Mouse (Mus musculus) frontal cortex, postnatal 14 days (tissue): Measurements from ENCODE around the gene Cyb5d1.

Experiments
- DNase-seq, 2 experiments: peaks; one replicate each; pipeline ENCODE4 v3.0.0; 2022; ENCODE audit warnings: low spot score in 2 of 2

Cyb5d1 gene

DNA sequence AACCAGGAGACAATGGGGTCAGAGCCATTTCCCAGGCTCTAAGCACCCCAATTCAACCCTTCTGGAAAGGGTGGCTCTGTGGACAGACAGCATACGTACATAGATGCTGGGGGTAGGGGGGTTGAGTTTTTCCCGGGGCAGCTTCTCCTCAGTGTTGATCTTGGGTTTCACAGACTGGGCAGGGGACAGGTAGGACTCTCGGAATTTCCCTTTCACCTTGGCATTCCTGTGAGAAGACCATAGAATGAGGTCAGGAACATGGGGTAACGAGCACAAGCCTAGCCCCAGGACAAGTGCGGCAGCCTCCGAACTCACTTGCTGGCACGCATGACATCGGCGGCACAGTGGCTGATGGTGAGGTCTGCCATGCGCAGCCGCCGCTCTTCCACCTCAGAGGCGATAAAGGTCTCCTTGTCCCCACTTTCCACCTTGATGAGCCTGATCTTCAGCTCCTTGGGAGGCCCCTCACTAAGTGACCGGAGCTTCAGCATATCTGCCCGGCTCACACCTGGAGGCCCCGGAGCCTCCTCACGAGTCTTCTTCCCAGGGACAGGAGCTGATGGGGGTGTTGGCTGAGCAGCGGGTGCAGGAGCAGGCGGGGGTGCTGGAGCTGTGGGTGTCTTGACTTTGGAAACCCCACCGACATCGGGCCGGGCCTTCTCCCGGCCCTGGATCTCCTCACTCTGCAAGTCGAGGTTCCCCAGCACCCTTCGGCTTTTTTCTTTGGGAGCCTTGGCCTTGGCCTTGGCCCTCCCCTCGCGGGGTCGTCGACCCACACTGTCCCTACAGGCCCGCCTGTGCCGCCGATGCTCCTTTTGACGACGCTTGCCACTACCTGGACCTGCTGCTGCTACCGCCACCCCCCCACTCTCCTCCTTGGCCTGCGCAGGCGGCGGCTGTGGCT, 8.5 kb upstream of the Cyb5d1 start:
- no peak for DNase-seq

- no peak for DNase-seq
Measured at GRCm38 (mm10) chr11:69401987-69402386, 6.6 kb upstream of the Cyb5d1 start.

- DNase-seq: peak; percentile 80 to 83
Measured at GRCm38 (mm10) chr11:69401210-69401637, 5.8 kb upstream of the Cyb5d1 start.

- DNase-seq: peak in 1 of 2 experiments; percentile 17
Measured at GRCm38 (mm10) chr11:69400083-69400850, 4.8 kb upstream of the Cyb5d1 start.

DNA sequence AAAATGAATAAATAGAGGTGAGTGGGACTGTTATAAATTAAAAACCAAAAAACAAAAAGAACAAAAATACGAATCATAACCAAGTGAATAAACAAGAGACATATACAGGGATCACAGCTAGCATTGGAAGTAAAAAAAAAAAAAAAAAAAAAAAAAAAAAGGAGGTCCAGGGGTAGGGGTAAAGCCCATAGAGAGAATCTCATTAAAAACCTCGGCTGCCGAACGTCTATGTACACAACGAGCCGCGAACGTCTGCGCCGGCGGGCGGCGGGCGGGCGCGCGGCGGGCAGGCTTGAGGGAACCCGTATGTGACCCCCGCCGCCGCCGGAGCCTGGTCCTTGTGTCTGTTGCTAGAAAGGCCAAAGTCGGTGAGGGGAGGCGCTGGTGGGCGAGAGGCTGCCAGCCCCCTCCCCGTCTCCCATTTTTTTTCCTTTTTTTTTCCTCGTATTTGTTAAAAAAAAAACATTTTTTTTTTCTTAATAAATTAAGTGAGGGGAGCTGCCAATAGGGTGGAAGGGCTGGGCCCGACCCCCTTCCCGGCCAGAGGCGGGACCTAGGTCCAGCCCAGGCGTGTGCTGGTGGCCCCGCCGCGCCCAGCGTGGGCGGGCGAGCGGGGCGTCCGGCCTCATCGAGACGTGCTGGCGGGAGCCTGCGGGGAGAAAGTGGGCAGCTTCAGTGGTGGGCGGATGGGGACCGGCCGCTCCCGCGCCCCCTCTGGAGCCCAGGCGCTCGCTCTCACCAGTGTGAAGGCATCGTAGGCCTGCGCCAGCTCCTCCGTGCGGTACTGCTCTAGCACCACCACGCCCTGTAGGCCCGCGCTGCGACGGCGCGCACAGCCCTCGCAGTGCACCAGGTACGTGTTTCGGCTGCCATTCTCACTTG, 4.0 kb upstream of the Cyb5d1 start:
- DNase-seq: peak in 1 of 2 experiments; percentile 19

- no peak for DNase-seq
Measured at GRCm38 (mm10) chr11:69398486-69399200, 3.2 kb upstream of the Cyb5d1 start.

DNA sequence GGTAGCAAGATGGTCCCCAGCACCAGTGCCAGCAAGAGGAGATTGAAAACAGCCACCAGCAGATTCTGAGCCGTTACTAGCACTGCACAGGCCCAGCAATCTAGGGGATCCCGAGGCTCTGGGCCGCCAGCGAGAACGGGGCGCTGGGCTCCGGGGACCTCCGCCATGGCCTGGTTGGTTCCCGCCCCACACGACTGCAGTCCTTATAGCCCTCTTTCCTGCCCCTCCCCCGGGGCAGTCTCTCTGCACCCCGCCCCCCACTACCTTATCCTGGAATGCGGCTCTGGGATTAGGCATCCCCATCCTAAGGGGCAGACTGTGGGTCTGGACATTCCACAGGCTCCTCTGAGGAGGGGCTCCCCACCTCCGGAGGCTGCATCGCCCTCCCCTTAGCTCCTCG, 2.6 kb upstream of the Cyb5d1 start, which contains the start of gene Tmem88:
Gene Tmem88, minus strand, starts transcription at position 176 of the 400 bp plus-strand sequence.
- DNase-seq: peak; percentile 23 to 25

GRCm38 (mm10) chr11:69397581-69398057, 2.2 kb upstream of the Cyb5d1 start:
- peak in 1 of 2 experiments; percentile 26 for DNase-seq

- DNase-seq: peak in 1 of 2 experiments; percentile 41
Measured at GRCm38 (mm10) chr11:69396772-69397171, 1.3 kb upstream of the Cyb5d1 start.

- DNase-seq: peak; percentile 94 to 96
Measured at GRCm38 (mm10) chr11:69395634-69396373, 373 bp upstream of the Cyb5d1 start.

GRCm38 (mm10) chr11:69394591-69395167, 752 bp downstream of the Cyb5d1 start:
- DNase-seq: peak in 1 of 2 experiments; percentile 17

- peak in 1 of 2 experiments; percentile 54 for DNase-seq
Measured at GRCm38 (mm10) chr11:69390400-69391034, 4.9 kb downstream of the Cyb5d1 start.

GRCm38 (mm10) chr11:69389531-69390399, 5.7 kb downstream of the Cyb5d1 start:
- DNase-seq: peak; percentile 31 to 43

- no peak for DNase-seq
Measured at GRCm38 (mm10) chr11:69388680-69389079, 6.8 kb downstream of the Cyb5d1 start.

- no peak for DNase-seq
Measured at GRCm38 (mm10) chr11:69386758-69387157, 8.7 kb downstream of the Cyb5d1 start.

- DNase-seq: no peak
Measured at GRCm38 (mm10) chr11:69384979-69385378, 10.5 kb downstream of the Cyb5d1 start.

GRCm38 (mm10) chr11:69382478-69383105, 12.8 kb downstream of the Cyb5d1 start:
- no peak for DNase-seq

DNA sequence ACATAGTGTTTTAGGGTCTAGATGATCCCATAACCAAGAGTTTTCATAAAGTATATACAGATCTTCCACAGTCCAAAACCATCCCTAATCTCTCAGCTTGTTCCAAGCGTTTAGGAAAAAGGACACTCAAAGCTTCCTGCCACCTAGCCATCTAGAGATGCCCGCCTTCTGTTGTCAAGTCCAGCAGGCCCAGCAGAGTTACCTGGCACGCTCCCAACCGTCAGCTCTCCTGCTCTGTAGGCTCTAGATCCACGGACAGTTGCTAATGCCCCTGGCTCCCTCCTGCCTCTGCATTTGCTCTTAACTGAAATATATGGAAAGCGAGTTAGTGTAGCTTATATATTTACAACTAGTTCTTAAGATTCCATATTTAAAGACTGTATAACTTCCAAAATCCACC, 14.1 kb downstream of the Cyb5d1 start:
- DNase-seq: no peak
